Mouse (Mus musculus): ENCODE data around the gene Kdm5b.

Gene Kdm5b

GRCm38 (mm10) chr1:134646963-134647282, 87.0 kb downstream of the Kdm5b start:
- DNase-seq (ENCODE audit: low spot score in 2 of 2): no peak

- no peak for DNase-seq (ENCODE audit: low spot score in 2 of 2)
Observed at GRCm38 (mm10) chr1:134647591-134647990, 87.6 kb downstream of the Kdm5b start.

GRCm38 (mm10) chr1:134650816-134651215, 90.8 kb downstream of the Kdm5b start:
- no peak for DNase-seq (ENCODE audit: low spot score in 2 of 2)

GRCm38 (mm10) chr1:134651268-134651850, 91.4 kb downstream of the Kdm5b start:
- DNase-seq (ENCODE audit: low spot score in 2 of 2): peak in 1 of 2 experiments; percentile 20

- no peak for DNase-seq (ENCODE audit: low spot score in 2 of 2)
Observed at GRCm38 (mm10) chr1:134651851-134652398, 92.0 kb downstream of the Kdm5b start.

GRCm38 (mm10) chr1:134653603-134654257, 93.8 kb downstream of the Kdm5b start:
- DNase-seq (ENCODE audit: low spot score in 2 of 2): no peak

GRCm38 (mm10) chr1:134658841-134659240, 98.9 kb downstream of the Kdm5b start:
- DNase-seq (ENCODE audit: low spot score in 2 of 2): no peak

- no peak for DNase-seq (ENCODE audit: low spot score in 2 of 2)
Observed at GRCm38 (mm10) chr1:134660163-134660562, 100.2 kb downstream of the Kdm5b start.

GRCm38 (mm10) chr1:134671234-134672070, 111.5 kb downstream of the Kdm5b start:
- no peak for DNase-seq (ENCODE audit: low spot score in 2 of 2)

- no peak for DNase-seq (ENCODE audit: low spot score in 2 of 2)
Observed at GRCm38 (mm10) chr1:134674312-134674711, 114.3 kb downstream of the Kdm5b start.

- no peak for DNase-seq (ENCODE audit: low spot score in 2 of 2)
Observed at GRCm38 (mm10) chr1:134679445-134679844, 119.5 kb downstream of the Kdm5b start.

GRCm38 (mm10) chr1:134680617-134681016, 120.6 kb downstream of the Kdm5b start:
- no peak for DNase-seq (ENCODE audit: low spot score in 2 of 2)

GRCm38 (mm10) chr1:134682460-134682859, 122.5 kb downstream of the Kdm5b start:
- peak in 1 of 2 experiments; percentile 5 for DNase-seq (ENCODE audit: low spot score in 2 of 2)
